Mouse (Mus musculus) heart, postnatal 10 days (tissue): Measurements from ENCODE around the gene Mfsd12. TPM values are rescaled to one million over a fixed set of nuclear protein-coding genes. Genes with fewer than 3 reads are reported as not detected.
A peak's percentile ranks its signal among the peaks of the same experiment; 100 is the strongest.

ENCODE experiments used
- DNase-seq, 2 experiments: peaks; one replicate each; pipeline ENCODE4 v3.0.0; 2021
- intact Hi-C: fragments of 180-260 bp; cut with DNase I; formaldehyde crosslinking; loops from one replicate; pipeline ENCODE4 v1.15.1; 2025
- total RNA-seq, 2 experiments: library from RNA; stranded (reverse); gene quantifications; 2 replicates each; pipeline ENCODE4 v1.2.3; 2021

Gene Mfsd12
- total RNA-seq, 2 experiments from 2014 or later: 11.6 to 14.4 TPM

GRCm38 (mm10) chr10:81395865-81396264 lies 38.6 kb downstream of the Mfsd12 start:
- intact Hi-C loops: loop anchor here (2.0 kb wide), 1 partner anchor 45 kb away; no protein-coding TSS in a partner anchor
- DNase-seq: no peak

GRCm38 (mm10) chr10:81396749-81397148 lies 39.5 kb downstream of the Mfsd12 start:
- intact Hi-C loops: no loop called here
- no peak for DNase-seq

GRCm38 (mm10) chr10:81399296-81399695 lies 42.0 kb downstream of the Mfsd12 start:
- intact Hi-C loops: no loop called here
- no peak for DNase-seq

GRCm38 (mm10) chr10:81399798-81400308 lies 42.6 kb downstream of the Mfsd12 start:
- intact Hi-C loops: no loop called here

GRCm38 (mm10) chr10:81400371-81401204 lies 43.3 kb downstream of the Mfsd12 start:
- no peak for DNase-seq
- intact Hi-C loops: no loop called here

More at GRCm38 (mm10) chr10:81399798-81400308, 42.6 kb downstream of the Mfsd12 start:
- DNase-seq: no peak

- intact Hi-C loops: no loop called here
- no peak for DNase-seq
Observed at GRCm38 (mm10) chr10:81401205-81401520, 43.9 kb downstream of the Mfsd12 start.

- intact Hi-C loops: no loop called here
- DNase-seq: peak; percentile 86 to 88
Observed at GRCm38 (mm10) chr10:81401521-81402226, 44.4 kb downstream of the Mfsd12 start.

- DNase-seq: no peak
- intact Hi-C loops: no loop called here
Observed at GRCm38 (mm10) chr10:81402227-81402765, 45.0 kb downstream of the Mfsd12 start.

- DNase-seq: no peak
- intact Hi-C loops: no loop called here
Observed at GRCm38 (mm10) chr10:81403511-81403910, 46.2 kb downstream of the Mfsd12 start.

GRCm38 (mm10) chr10:81404082-81404481 lies 46.8 kb downstream of the Mfsd12 start:
- DNase-seq: no peak
- intact Hi-C loops: no loop called here

- DNase-seq: no peak
- intact Hi-C loops: no loop called here
Observed at GRCm38 (mm10) chr10:81404720-81405119, 47.4 kb downstream of the Mfsd12 start.

GRCm38 (mm10) chr10:81405588-81406201 lies 48.4 kb downstream of the Mfsd12 start:
- DNase-seq: peak; percentile 61 to 81
- intact Hi-C loops: loop anchor here (2.0 kb wide), 1 partner anchor 15 kb away; no protein-coding TSS in a partner anchor

- intact Hi-C loops: loop anchor here (2.0 kb wide), 1 partner anchor 16 kb away; no protein-coding TSS in a partner anchor
- no peak for DNase-seq
Observed at GRCm38 (mm10) chr10:81406504-81407440, 49.5 kb downstream of the Mfsd12 start.

GRCm38 (mm10) chr10:81407539-81408423 lies 50.5 kb downstream of the Mfsd12 start:
- intact Hi-C loops: loop anchor here (2.0 kb wide), 1 partner anchor 17 kb away; no protein-coding TSS in a partner anchor
- peak; percentile 90 to 93 for DNase-seq

GRCm38 (mm10) chr10:81408424-81408729 lies 51.1 kb downstream of the Mfsd12 start:
- intact Hi-C loops: no loop called here
- no peak for DNase-seq

- intact Hi-C loops: no loop called here
- peak; percentile 89 to 91 for DNase-seq
Observed at GRCm38 (mm10) chr10:81408871-81409291, 51.6 kb downstream of the Mfsd12 start.

- intact Hi-C loops: no loop called here
- DNase-seq: no peak
Observed at GRCm38 (mm10) chr10:81409330-81409729, 52.0 kb downstream of the Mfsd12 start.

GRCm38 (mm10) chr10:81410350-81410749 lies 53.1 kb downstream of the Mfsd12 start:
- no peak for DNase-seq
- intact Hi-C loops: loop anchor here (2.0 kb wide), 1 partner anchor 14 kb away; no protein-coding TSS in a partner anchor

- intact Hi-C loops: loop anchor here (2.0 kb wide), 1 partner anchor 14 kb away; no protein-coding TSS in a partner anchor
- DNase-seq: peak; percentile 73 to 81
Observed at GRCm38 (mm10) chr10:81410981-81411380, 53.7 kb downstream of the Mfsd12 start.
